Mouse (Mus musculus): Measurements from ENCODE around the gene Tmod4. TPM values are rescaled to one million over a fixed set of nuclear protein-coding genes. Genes with fewer than 3 reads are reported as not detected.
"Not testable (repeated sequence)": the region's sequence is repeated elsewhere in the genome, so short reads cannot be mapped to it uniquely, and the experiment has no call there.

The Tmod4 gene
- 0.19 and 1.5 TPM in 2 replicates for polyA plus RNA-seq (2015; fragmentation: Nextera tagmentation; extraction: Ambion mirVana)

- ATAC-seq (no peak), DNase-seq (no peak)
- no peak within 1 kb of the TSS for H3K9ac ChIP-seq (replicated peaks)
- H3K27ac ChIP-seq (ENCODE audit: low read depth), result no peak within 1 kb of the TSS
- TF ChIP-seq EP300 (IDR thresholded peaks at IDR 0.05; ENCODE audit: low read depth), result no peak
- TF ChIP-seq CTCF (IDR thresholded peaks at IDR 0.05; ENCODE audit: low read depth), result peak; percentile 65
- H3K4me3 ChIP-seq (ENCODE audit: low read depth, low read length), result no peak within 1 kb of the TSS
- H3K36me3 ChIP-seq (replicated peaks; ENCODE audit: insufficient read depth, low read length), result peaks cover 31% of the 10 kb centered on the region
- no peaks in the 10 kb centered on the region for H3K9me3 ChIP-seq (ENCODE audit: low read length)
- no peak within 1 kb of the TSS for H3K4me2 ChIP-seq (ENCODE audit: low read depth, low read length)
- 58% methylated on average over 6 of the region's 6 CpGs for WGBS (ENCODE audit: insufficient replicate concordance)
- peaks cover 8% of the 10 kb centered on the region for H3K4me1 ChIP-seq (ENCODE audit: insufficient read depth)
- no peaks in the 10 kb centered on the region for H3K27me3 ChIP-seq (ENCODE audit: insufficient read depth, low read length)
Measured at GRCm38 (mm10) chr3:95124246-95124645, at the start of gene Tmod4. Gene Tmod4, plus strand, starts transcription at chr3:95124476.

- H3K9ac ChIP-seq (replicated peaks), result no peak overlapping the region
- no peak overlapping the region for H3K4me3 ChIP-seq (ENCODE audit: low read depth, low read length)
- H3K4me2 ChIP-seq (ENCODE audit: low read depth, low read length), result no peak overlapping the region
- 93% methylated on average over 1 of the region's 1 CpGs for WGBS (ENCODE audit: insufficient replicate concordance)
- no peak for ATAC-seq
- no peaks in the 10 kb centered on the region for H3K27me3 ChIP-seq (ENCODE audit: insufficient read depth, low read length)
- H3K9me3 ChIP-seq (ENCODE audit: low read length), result no peaks in the 10 kb centered on the region
- TF ChIP-seq CTCF (IDR thresholded peaks at IDR 0.05; ENCODE audit: low read depth), result no peak
- TF ChIP-seq EP300 (IDR thresholded peaks at IDR 0.05; ENCODE audit: low read depth), result no peak
- H3K4me1 ChIP-seq (ENCODE audit: insufficient read depth), result no peaks in the 10 kb centered on the region
- no peak for DNase-seq
- no peak overlapping the region for H3K27ac ChIP-seq (ENCODE audit: low read depth)
- 0 out of 2 replicates have a peak, but pooled peaks cover 2% of the 10 kb centered on the region for H3K36me3 ChIP-seq (replicated peaks; ENCODE audit: insufficient read depth, low read length)
Measured at GRCm38 (mm10) chr3:95088071-95088470, 36.2 kb upstream of the Tmod4 start.

GRCm38 (mm10) chr3:95100854-95101253, 23.4 kb upstream of the Tmod4 start:
- no peak for ATAC-seq
- Histone ChIP-seq H3K36me3 (replicated peaks; ENCODE audit: insufficient read depth, low read length) (peaks cover 15% of the 10 kb centered on the region), H3K4me2 (ENCODE audit: low read depth, low read length) (no peak overlapping the region), H3K9ac (replicated peaks) (no peak overlapping the region), H3K27me3 (ENCODE audit: insufficient read depth, low read length) (no peaks in the 10 kb centered on the region), H3K27ac (ENCODE audit: low read depth) (no peak overlapping the region), H3K4me3 (ENCODE audit: low read depth, low read length) (no peak overlapping the region), H3K9me3 (ENCODE audit: low read length) (no peaks in the 10 kb centered on the region), H3K4me1 (ENCODE audit: insufficient read depth) (peaks cover 10% of the 10 kb centered on the region; the same call in 1 of the 2 replicates)
- TF ChIP-seq CTCF (IDR thresholded peaks at IDR 0.05; ENCODE audit: low read depth), result no peak
- TF ChIP-seq EP300 (IDR thresholded peaks at IDR 0.05; ENCODE audit: low read depth), result no peak
- DNase-seq, result no peak
- WGBS (ENCODE audit: insufficient replicate concordance), result 21% methylated on average over 2 of the region's 2 CpGs

GRCm38 (mm10) chr3:95105121-95105520, 19.2 kb upstream of the Tmod4 start:
- no peaks in the 10 kb centered on the region for H3K9me3 ChIP-seq (ENCODE audit: low read length)
- no peak overlapping the region for H3K27ac ChIP-seq (ENCODE audit: low read depth)
- no peak for DNase-seq
- no peaks in the 10 kb centered on the region for H3K27me3 ChIP-seq (ENCODE audit: insufficient read depth, low read length)
- no peak for ATAC-seq
- peak overlapping the region; percentile 97 for H3K9ac ChIP-seq (replicated peaks)
- peaks cover 4% of the 10 kb centered on the region; the same call in 1 of the 2 replicates for H3K36me3 ChIP-seq (replicated peaks; ENCODE audit: insufficient read depth, low read length)
- H3K4me3 ChIP-seq (ENCODE audit: low read depth, low read length), result peak overlapping the region; percentile 92
- H3K4me1 ChIP-seq (ENCODE audit: insufficient read depth), result peaks cover 13% of the 10 kb centered on the region; the same call in 1 of the 2 replicates
- no peak for TF ChIP-seq EP300 (IDR thresholded peaks at IDR 0.05; ENCODE audit: low read depth)
- no peak for TF ChIP-seq CTCF (IDR thresholded peaks at IDR 0.05; ENCODE audit: low read depth)
- WGBS (ENCODE audit: insufficient replicate concordance), result 15% methylated on average over 4 of the region's 4 CpGs
- peak overlapping the region; percentile 72 for H3K4me2 ChIP-seq (ENCODE audit: low read depth, low read length)

- ATAC-seq (peak; percentile 17; the same call in 1 of the 2 replicates), DNase-seq (peak; percentile 44)
- TF ChIP-seq CTCF (IDR thresholded peaks at IDR 0.05; ENCODE audit: low read depth) (no peak), EP300 (IDR thresholded peaks at IDR 0.05; ENCODE audit: low read depth) (no peak)
- WGBS (ENCODE audit: insufficient replicate concordance), result under 1% methylated on average over 16 of the region's 16 CpGs
- Histone ChIP-seq H3K4me2 (ENCODE audit: low read depth, low read length) (peak overlapping the region; percentile 72), H3K4me3 (ENCODE audit: low read depth, low read length) (peak overlapping the region; percentile 92), H3K4me1 (ENCODE audit: insufficient read depth) (peaks cover 13% of the 10 kb centered on the region; the same call in 1 of the 2 replicates), H3K27me3 (ENCODE audit: insufficient read depth, low read length) (no peaks in the 10 kb centered on the region), H3K27ac (ENCODE audit: low read depth) (peak overlapping the region; percentile 90), H3K9me3 (ENCODE audit: low read length) (no peaks in the 10 kb centered on the region), H3K36me3 (replicated peaks; ENCODE audit: insufficient read depth, low read length) (peaks cover 4% of the 10 kb centered on the region; the same call in 1 of the 2 replicates), H3K9ac (replicated peaks) (peak overlapping the region; percentile 97)
Measured at GRCm38 (mm10) chr3:95105586-95106337, 18.5 kb upstream of the Tmod4 start.

GRCm38 (mm10) chr3:95106338-95107117, 17.7 kb upstream of the Tmod4 start, which contains the start of gene Pip5k1a:
Gene Pip5k1a, minus strand, starts transcription at chr3:95106930.
- H3K27me3 ChIP-seq (ENCODE audit: insufficient read depth, low read length), result no peaks in the 10 kb centered on the region
- peak within 1 kb of the TSS; percentile 97 for H3K9ac ChIP-seq (replicated peaks)
- under 1% methylated on average over 51 of the region's 51 CpGs for WGBS (ENCODE audit: insufficient replicate concordance)
- 0 out of 2 replicates have a peak, but pooled peaks have one; percentile 15 for TF ChIP-seq CTCF (IDR thresholded peaks at IDR 0.05; ENCODE audit: low read depth)
- TF ChIP-seq EP300 (IDR thresholded peaks at IDR 0.05; ENCODE audit: low read depth), result no peak; the same call in 1 of the 2 replicates
- peaks cover 4% of the 10 kb centered on the region; the same call in 1 of the 2 replicates for H3K36me3 ChIP-seq (replicated peaks; ENCODE audit: insufficient read depth, low read length)
- peak within 1 kb of the TSS; percentile 90 for H3K27ac ChIP-seq (ENCODE audit: low read depth)
- peak within 1 kb of the TSS; percentile 79 for H3K4me2 ChIP-seq (ENCODE audit: low read depth, low read length)
- ATAC-seq (peak; percentile 86), DNase-seq (peak; percentile 96)
- peak within 1 kb of the TSS; percentile 92 for H3K4me3 ChIP-seq (ENCODE audit: low read depth, low read length)
- no peaks in the 10 kb centered on the region for H3K9me3 ChIP-seq (ENCODE audit: low read length)
- peaks cover 13% of the 10 kb centered on the region; the same call in 1 of the 2 replicates for H3K4me1 ChIP-seq (ENCODE audit: insufficient read depth)

GRCm38 (mm10) chr3:95107308-95107707, 17.0 kb upstream of the Tmod4 start:
- Histone ChIP-seq H3K27ac (ENCODE audit: low read depth) (peak overlapping the region; percentile 52), H3K4me3 (ENCODE audit: low read depth, low read length) (peak overlapping the region; percentile 92), H3K9ac (replicated peaks) (peak overlapping the region; percentile 57; the same call in 1 of the 2 replicates), H3K4me1 (ENCODE audit: insufficient read depth) (peaks cover 18% of the 10 kb centered on the region), H3K4me2 (ENCODE audit: low read depth, low read length) (peak overlapping the region; percentile 79)
- H3K36me3 ChIP-seq (replicated peaks; ENCODE audit: insufficient read depth, low read length); H3K27me3 ChIP-seq (ENCODE audit: insufficient read depth, low read length); ATAC-seq; DNase-seq; H3K9me3 ChIP-seq (ENCODE audit: low read length): not testable (repeated sequence)
